Mouse (Mus musculus) small intestine, adult 2 months (tissue): Measurements from ENCODE around the gene Gstm4. TPM values are rescaled to one million over a fixed set of nuclear protein-coding genes. Genes with fewer than 3 reads are reported as not detected.

Experiments used
- H3K27ac ChIP-seq: fragments of 200-500 bp; 2 replicates; pipeline ENCODE4 v1.5.1; 2012; ENCODE audit warnings: low read depth, low read length, control low read depth, inconsistent platforms; ENCODE audit not compliant: insufficient read depth
- H3K27me3 ChIP-seq: fragments of 200-500 bp; 2 replicates; pipeline ENCODE4 v1.6.1; 2012; ENCODE audit warnings: mild to moderate bottlenecking, moderate library complexity, low read length, inconsistent platforms; ENCODE audit not compliant: control insufficient read depth, insufficient read depth
- H3K36me3 ChIP-seq: fragments of 200-500 bp; 2 replicates; pipeline ENCODE4 v1.6.1; 2012; ENCODE audit warnings: mild to moderate bottlenecking, low read length, control low read depth, inconsistent platforms; ENCODE audit not compliant: control insufficient read depth, insufficient read depth
- H3K4me1 ChIP-seq: fragments of 200-500 bp; 2 replicates; pipeline ENCODE4 v1.6.1; 2012; ENCODE audit warnings: low read length, inconsistent platforms, mixed read lengths; ENCODE audit not compliant: control insufficient read depth, insufficient read depth, insufficient read length
- H3K4me3 ChIP-seq: fragments of 200-500 bp; 2 replicates; pipeline ENCODE4 v1.5.1; 2012; ENCODE audit warnings: low read depth, mild to moderate bottlenecking, control low read depth, inconsistent platforms, low read length, moderate library complexity
- CTCF ChIP-seq: fragments of 200-500 bp; IDR thresholded peaks from 2 replicates; pipeline ENCODE4 v1.5.1; 2012; ENCODE audit warnings: low read depth, mild to moderate bottlenecking, control low read depth, inconsistent platforms, low read length, moderate library complexity, mixed read lengths; ENCODE audit not compliant: insufficient replicate concordance, insufficient read length; ENCODE audit errors: extremely low read depth
- POLR2A ChIP-seq: fragments of 200-500 bp; IDR thresholded peaks from 2 replicates; pipeline ENCODE4 v1.6.1; 2012; ENCODE audit warnings: low read depth, mild to moderate bottlenecking, control low read depth, inconsistent platforms, low read length, moderate library complexity
- WGBS: fragments of 180-500 bp; shearing (Covaris S2); methylation state at CpG from one replicate; pipeline ENCODE4 v1.1.7; 2018; 5-methylcytosine and 5-hydroxymethylcytosine counted together
- polyA plus RNA-seq: library from polyadenylated mRNA; depleted of rRNA; stranded (reverse); fragments of >200 nt; gene quantifications from 2 replicates; pipeline ENCODE4 v1.2.3, GENCODE M21; 2012; rRNA removed

Gstm4 gene
- polyA plus RNA-seq = 5.6 and 16.1 TPM in 2 replicates

DNA sequence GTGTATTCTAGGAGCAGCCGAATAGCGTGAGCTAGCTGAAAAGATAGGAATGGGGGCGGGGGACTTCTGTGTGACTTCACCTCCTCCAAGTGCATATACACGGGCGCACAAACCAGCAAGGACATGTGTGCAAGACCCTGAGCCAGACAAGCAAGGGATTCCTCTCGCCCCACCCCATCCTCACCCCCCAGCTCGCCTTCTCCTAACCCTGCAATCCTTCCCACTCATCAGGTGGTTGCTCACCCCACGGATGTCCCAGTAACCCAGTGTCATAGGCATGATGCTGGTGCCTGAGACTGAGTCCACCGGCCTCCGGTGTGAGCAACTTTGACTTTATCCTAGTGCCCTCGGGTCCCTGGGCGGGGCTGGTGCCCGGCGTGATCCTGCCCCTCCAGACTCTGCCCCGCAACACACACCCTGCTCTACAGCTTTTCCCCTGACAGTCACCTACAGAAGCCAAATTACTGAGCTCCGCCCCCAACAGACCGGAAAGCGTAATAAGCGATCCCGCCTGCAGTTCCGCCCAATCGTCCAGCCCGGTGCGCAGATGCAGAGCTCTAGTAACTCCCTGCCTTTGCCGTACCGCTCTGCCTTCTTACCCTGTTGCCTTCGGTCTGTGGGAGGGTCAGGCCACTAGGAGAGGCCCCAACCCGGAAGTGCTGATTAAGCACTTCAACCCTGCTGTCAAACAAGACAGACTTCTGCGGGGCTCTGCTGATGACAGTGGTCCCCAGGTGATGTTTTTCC lies at the start of gene Gstm4:
Gene Gstm4 (minus strand): TSS at position 501 of the 747 bp plus-strand sequence.
- H3K27ac ChIP-seq = peak within 1 kb of the TSS; percentile 56
- WGBS = 3% methylated on average over 29 of the region's 29 CpGs
- H3K36me3 ChIP-seq = no peaks in the 10 kb centered on the region
- peaks cover 16% of the 10 kb centered on the region for H3K4me1 ChIP-seq
- peak within 1 kb of the TSS; percentile 60 for H3K4me3 ChIP-seq
- H3K27me3 ChIP-seq = no peaks in the 10 kb centered on the region
- TF ChIP-seq POLR2A (peak; percentile 75), CTCF (no peak)

GRCm38 (mm10) chr3:108094146-108094545 lies 49.5 kb upstream of the Gstm4 start:
- 85% methylated on average over 1 of the region's 1 CpGs for WGBS
- no peak for TF ChIP-seq POLR2A
- H3K27ac ChIP-seq = no peak overlapping the region

DNA sequence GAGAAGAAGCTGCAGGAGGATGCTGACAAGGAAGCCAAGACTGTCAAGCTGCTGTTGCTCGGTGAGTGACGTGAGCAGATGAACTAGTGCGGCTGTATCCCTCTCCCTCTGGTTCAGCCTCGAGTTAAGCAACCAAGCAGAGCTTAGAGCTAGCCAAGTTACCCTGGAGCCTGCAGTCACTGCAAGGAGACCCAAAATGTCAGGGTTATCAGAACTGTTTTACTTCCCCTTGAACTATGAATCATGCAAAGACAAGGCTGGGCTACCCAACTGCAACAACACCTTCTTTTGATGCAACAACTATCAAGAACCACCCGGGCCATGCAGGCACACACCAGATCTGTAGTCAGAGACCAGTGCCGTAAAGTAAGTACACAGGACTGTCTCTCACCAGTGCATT lies 48.6 kb upstream of the Gstm4 start:
- H3K27me3 ChIP-seq = no peaks in the 10 kb centered on the region
- 67% methylated on average over 6 of the region's 6 CpGs for whole genome bisulfite sequencing
- no peak for TF ChIP-seq POLR2A
- TF ChIP-seq CTCF = no peak
- H3K36me3 ChIP-seq = no peaks in the 10 kb centered on the region
- H3K27ac ChIP-seq = no peak overlapping the region
- H3K4me1 ChIP-seq = no peaks in the 10 kb centered on the region
- no peak overlapping the region for H3K4me3 ChIP-seq

More at GRCm38 (mm10) chr3:108094146-108094545, 49.5 kb upstream of the Gstm4 start:
- no peaks in the 10 kb centered on the region for H3K36me3 ChIP-seq
- H3K27me3 ChIP-seq = no peaks in the 10 kb centered on the region
- no peak overlapping the region for H3K4me3 ChIP-seq
- H3K4me1 ChIP-seq = no peaks in the 10 kb centered on the region

- Histone ChIP-seq H3K27me3 (no peaks in the 10 kb centered on the region), H3K4me3 (no peak within 1 kb of the TSS), H3K36me3 (no peaks in the 10 kb centered on the region), H3K27ac (no peak within 1 kb of the TSS), H3K4me1 (no peaks in the 10 kb centered on the region)
- 85% methylated on average over 15 of the region's 15 CpGs for WGBS
- TF ChIP-seq CTCF = no peak
- no peak for TF ChIP-seq POLR2A
Observed at GRCm38 (mm10) chr3:108092536-108093115, 47.9 kb upstream of the Gstm4 start, which contains the start of gene Gnat2. Gene Gnat2 (plus strand): TSS chr3:108092789.

DNA sequence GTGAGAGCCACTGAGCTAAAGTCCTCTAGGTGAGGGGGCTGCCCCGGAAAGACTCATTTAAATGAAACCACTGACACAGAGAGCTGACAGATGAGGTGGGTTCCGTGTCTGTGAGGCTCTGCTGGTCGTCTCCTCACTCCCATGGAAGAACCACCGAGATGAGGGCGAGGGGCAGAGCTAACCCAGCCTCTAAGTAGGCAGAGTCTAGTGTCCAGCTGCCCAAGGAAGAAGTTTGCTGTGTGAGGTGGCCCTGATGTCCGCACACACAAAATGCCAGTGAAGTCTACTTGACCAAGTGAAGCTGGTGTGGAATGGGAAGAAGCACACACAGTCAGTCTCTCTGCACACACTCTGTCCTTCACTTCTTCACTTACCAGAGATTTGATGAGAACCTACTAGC lies 47.3 kb upstream of the Gstm4 start:
- WGBS = 82% methylated on average over 6 of the region's 6 CpGs

DNA sequence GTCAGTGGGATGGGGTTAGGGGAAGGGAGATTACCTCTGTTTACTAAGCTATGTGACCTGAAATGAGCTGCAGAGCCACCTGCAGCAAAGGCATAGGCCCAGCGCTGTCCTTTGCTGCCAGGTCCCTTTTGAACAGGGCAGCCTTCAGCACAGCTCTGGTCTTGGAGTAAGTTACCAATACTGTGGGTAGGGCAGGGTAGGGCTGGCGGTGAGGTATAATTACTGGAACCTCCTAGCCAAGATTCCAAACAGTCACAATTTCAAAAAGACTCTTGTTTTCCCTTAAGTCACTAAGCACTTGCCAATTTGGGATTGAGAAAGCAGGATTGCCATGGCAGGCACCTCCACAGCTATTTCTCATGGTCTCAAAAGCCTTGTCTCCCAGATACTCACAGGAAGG lies 45.9 kb upstream of the Gstm4 start:
- no peaks in the 10 kb centered on the region for H3K27me3 ChIP-seq
- H3K36me3 ChIP-seq = no peaks in the 10 kb centered on the region
- TF ChIP-seq POLR2A (no peak), CTCF (no peak)
- H3K4me3 ChIP-seq = no peak overlapping the region
- H3K4me1 ChIP-seq = peaks cover 5% of the 10 kb centered on the region; the same call in 1 of the 2 replicates
- WGBS = 80% methylated on average over 2 of the region's 2 CpGs
- H3K27ac ChIP-seq = no peak overlapping the region

More for the DNA sequence above, 47.3 kb upstream of the Gstm4 start:
- Histone ChIP-seq H3K4me3 (no peak overlapping the region), H3K4me1 (no peaks in the 10 kb centered on the region), H3K27me3 (no peaks in the 10 kb centered on the region), H3K27ac (no peak overlapping the region), H3K36me3 (no peaks in the 10 kb centered on the region)
- TF ChIP-seq CTCF (no peak), POLR2A (no peak)

GRCm38 (mm10) chr3:108089916-108090315 lies 45.2 kb upstream of the Gstm4 start:
- H3K27ac ChIP-seq = no peak overlapping the region
- H3K4me1 ChIP-seq = peaks cover 6% of the 10 kb centered on the region; the same call in 1 of the 2 replicates
- H3K36me3 ChIP-seq = no peaks in the 10 kb centered on the region
- WGBS = 55% methylated on average over 2 of the region's 2 CpGs
- H3K27me3 ChIP-seq = no peaks in the 10 kb centered on the region
- H3K4me3 ChIP-seq = no peak overlapping the region
- no peak for TF ChIP-seq POLR2A
- TF ChIP-seq CTCF = no peak
